Mouse (Mus musculus) liver, embryonic 14.5 days (tissue): ENCODE data around the gene Sept3. TPM values are rescaled to one million over a fixed set of nuclear protein-coding genes. Genes with fewer than 3 reads are reported as not detected.

Source experiments
- ATAC-seq: fragments of 200-750 bp; cut with Nextera tagmentation; 2 replicates; pipeline ENCODE4 v1.8.0; 2017; ENCODE audit warnings: moderate number of reproducible peaks, mild to moderate bottlenecking, moderate library complexity; ENCODE audit not compliant: insufficient read depth
- DNase-seq, 3 experiments: peaks; one replicate each; pipeline ENCODE4 v3.0.0-alpha.2; 2012 to 2013; ENCODE audit warnings: low read depth in 3 of 3, low spot score in 3 of 3
- H3K27ac ChIP-seq: fragments of 300-500 bp; sonication (generic); 2 replicates; pipeline ENCODE4 v1.5.1; 2014; ENCODE audit warnings: moderate library complexity, mild to moderate bottlenecking, control low read depth, inconsistent platforms
- H3K27me3 ChIP-seq: fragments of 300-500 bp; sonication (generic); 2 replicates; pipeline ENCODE4 v1.6.1; 2014; ENCODE audit warnings: mild to moderate bottlenecking, low read length, moderate library complexity; ENCODE audit not compliant: control insufficient read depth, insufficient read depth
- H3K36me3 ChIP-seq: fragments of 300-500 bp; sonication (generic); replicated peaks from 2 replicates; pipeline ENCODE4 v1.6.1; 2014; ENCODE audit warnings: low read depth; ENCODE audit not compliant: control insufficient read depth, insufficient read depth
- H3K4me1 ChIP-seq, 2 experiments: fragments of 200-500 bp in 1 of 2; fragments of 300-500 bp in 1 of 2; sonication (generic) in 1 of 2; replicated peaks; 2 replicates each; pipeline ENCODE4 v1.6.1; 2012 to 2014; ENCODE audit warnings: antibody characterized with exemption in 1 of 2, inconsistent platforms in 1 of 2, low read length in 1 of 2; ENCODE audit not compliant: control insufficient read depth in 2 of 2, insufficient read depth in 2 of 2
- H3K4me2 ChIP-seq: fragments of 300-500 bp; sonication (generic); 2 replicates; pipeline ENCODE4 v1.6.1; 2014; ENCODE audit warnings: low read depth, mild to moderate bottlenecking, control low read depth, moderate library complexity
- H3K4me3 ChIP-seq, 2 experiments: fragments of 200-500 bp in 1 of 2; fragments of 300-500 bp in 1 of 2; sonication (generic) in 1 of 2; 2 replicates each; pipeline ENCODE4 v1.5.1; 2012 to 2014; ENCODE audit warnings: low read depth in 2 of 2, low read length in 2 of 2, mild to moderate bottlenecking in 2 of 2, control low read depth in 1 of 2, inconsistent platforms in 1 of 2, moderate library complexity in 1 of 2; ENCODE audit not compliant: insufficient read depth in 1 of 2
- H3K9ac ChIP-seq: fragments of 300-500 bp; sonication (generic); replicated peaks from 2 replicates; pipeline ENCODE4 v1.6.1; 2014; ENCODE audit warnings: mild to moderate bottlenecking, control low read depth, moderate library complexity
- H3K9me3 ChIP-seq: fragments of 300-500 bp; sonication (generic); 2 replicates; pipeline ENCODE4 v1.6.1; 2016; ENCODE audit warnings: low read length, mixed read lengths; ENCODE audit not compliant: control insufficient read depth
- CTCF ChIP-seq: IDR thresholded peaks from 2 replicates; pipeline ENCODE4 v1.5.1; 2016; ENCODE audit warnings: antibody characterized with exemption, low read depth, control low read depth
- EP300 ChIP-seq: IDR thresholded peaks from 2 replicates; pipeline ENCODE4 v1.6.1; 2016; ENCODE audit warnings: antibody characterized with exemption, low read depth
- WGBS: fragments of 180-500 bp; shearing (Covaris S2); extraction: QIAGEN DNeasy Blood & Tissue Kit; methylation state at CpG from one replicate; pipeline ENCODE4 v1.1.7; 2014; ENCODE audit not compliant: insufficient replicate concordance; 5-methylcytosine and 5-hydroxymethylcytosine counted together
- polyA plus RNA-seq, 2 experiments: library from polyadenylated mRNA; depleted of rRNA in 1 of 2; stranded (reverse) in 1 of 2; unstranded in 1 of 2; fragments of >200 nt; fragmentation: Nextera tagmentation in 1 of 2; extraction: Ambion mirVana in 1 of 2; gene quantifications; 2 replicates each; pipeline versions ENCODE4 v1.2.1 to v1.2.3; 2012 to 2014

Gene Sept3
- polyA plus RNA-seq, 2 experiments, result 0.12 TPM; not detected in 1

DNA sequence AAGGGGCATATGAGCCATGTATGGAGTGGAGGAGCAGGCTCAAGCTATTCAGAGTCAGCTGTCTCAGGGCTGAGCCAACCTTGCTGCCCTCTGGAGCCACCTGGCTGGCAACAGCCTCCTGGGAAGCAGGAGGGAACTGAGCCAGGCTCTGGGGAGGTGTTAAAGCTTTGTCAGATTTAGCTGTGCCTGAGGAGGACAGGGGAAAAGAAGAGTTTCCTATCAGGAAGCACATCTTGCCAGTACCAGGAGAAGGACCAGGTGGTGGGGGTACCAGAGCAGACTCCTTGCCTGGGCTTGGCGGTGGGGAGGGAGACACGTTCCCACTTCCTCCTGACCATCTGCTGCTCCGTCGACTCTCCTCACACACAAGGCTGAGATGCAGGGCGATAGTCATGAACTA lies 2.9 kb downstream of the Sept3 start:
- Histone ChIP-seq H3K27me3 (peaks cover 40% of the 10 kb centered on the region), H3K27ac (no peak overlapping the region), H3K9me3 (no peaks in the 10 kb centered on the region), H3K4me2 (no peak overlapping the region), H3K36me3 (no peaks in the 10 kb centered on the region), H3K4me1 (no peaks in the 10 kb centered on the region), H3K9ac (no peak overlapping the region), H3K4me3 (no peak overlapping the region)
- ATAC-seq (no peak), DNase-seq (no peak)
- WGBS, result 22% methylated on average over 5 of the region's 5 CpGs
- TF ChIP-seq CTCF, result no peak
- no peak for TF ChIP-seq EP300

DNA sequence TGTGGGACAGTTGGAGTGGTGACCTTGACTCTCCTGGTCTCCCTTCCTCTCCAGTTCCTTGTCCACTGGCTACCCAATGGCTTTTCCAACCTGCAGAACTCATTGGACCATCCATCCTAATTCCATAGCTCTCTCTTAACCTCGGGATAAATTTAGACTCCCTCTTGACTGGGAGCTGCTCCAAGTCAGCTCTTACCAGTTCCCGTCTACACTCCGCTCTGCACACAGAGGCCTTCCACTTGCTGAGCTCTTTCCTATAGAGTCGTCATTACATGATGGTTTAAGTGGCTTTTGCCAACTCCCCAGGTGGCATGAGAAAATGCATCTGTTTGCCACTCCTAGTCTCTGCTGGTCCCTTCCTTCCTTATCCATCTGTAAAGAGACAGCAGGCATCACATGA lies 5.9 kb downstream of the Sept3 start:
- TF ChIP-seq CTCF (no peak), EP300 (no peak)
- WGBS, result 57% methylated on average over 4 of the region's 4 CpGs
- Histone ChIP-seq H3K27ac (no peak overlapping the region), H3K36me3 (no peaks in the 10 kb centered on the region), H3K27me3 (peaks cover 12% of the 10 kb centered on the region), H3K4me3 (no peak overlapping the region), H3K4me2 (no peak overlapping the region), H3K4me1 (no peaks in the 10 kb centered on the region), H3K9me3 (no peaks in the 10 kb centered on the region), H3K9ac (no peak overlapping the region)
- DNase-seq (no peak), ATAC-seq (no peak)

DNA sequence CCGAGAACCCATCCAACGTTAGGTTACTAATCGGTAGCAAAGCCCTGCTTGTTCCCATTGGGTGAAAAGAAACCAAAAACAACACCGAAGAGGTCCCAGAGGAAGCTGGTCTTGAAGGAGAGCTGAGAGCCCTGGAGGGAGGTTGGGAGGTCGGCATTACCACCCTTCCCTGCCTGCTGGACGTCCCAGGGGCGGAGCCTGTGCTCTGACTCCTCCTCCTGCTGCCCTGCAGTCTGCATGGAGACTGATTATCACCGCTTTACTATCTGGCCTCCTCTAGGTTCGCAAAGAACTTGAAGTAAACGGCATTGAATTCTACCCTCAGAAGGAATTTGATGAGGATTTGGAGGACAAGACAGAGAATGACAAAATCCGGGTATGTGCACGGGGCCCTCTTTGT lies 11.5 kb downstream of the Sept3 start:
- ATAC-seq (peak; percentile 69), DNase-seq (no peak)
- no peak overlapping the region for H3K9ac ChIP-seq
- H3K4me2 ChIP-seq, result no peak overlapping the region; the same call in 1 of the 2 replicates
- no peaks in the 10 kb centered on the region for H3K36me3 ChIP-seq
- H3K9me3 ChIP-seq, result no peaks in the 10 kb centered on the region
- no peak overlapping the region for H3K27ac ChIP-seq
- WGBS, result 29% methylated on average over 12 of the region's 12 CpGs
- H3K4me3 ChIP-seq, result no peak overlapping the region
- TF ChIP-seq CTCF, result no peak
- no peak for TF ChIP-seq EP300
- no peaks in the 10 kb centered on the region for H3K4me1 ChIP-seq
- no peaks in the 10 kb centered on the region for H3K27me3 ChIP-seq

DNA sequence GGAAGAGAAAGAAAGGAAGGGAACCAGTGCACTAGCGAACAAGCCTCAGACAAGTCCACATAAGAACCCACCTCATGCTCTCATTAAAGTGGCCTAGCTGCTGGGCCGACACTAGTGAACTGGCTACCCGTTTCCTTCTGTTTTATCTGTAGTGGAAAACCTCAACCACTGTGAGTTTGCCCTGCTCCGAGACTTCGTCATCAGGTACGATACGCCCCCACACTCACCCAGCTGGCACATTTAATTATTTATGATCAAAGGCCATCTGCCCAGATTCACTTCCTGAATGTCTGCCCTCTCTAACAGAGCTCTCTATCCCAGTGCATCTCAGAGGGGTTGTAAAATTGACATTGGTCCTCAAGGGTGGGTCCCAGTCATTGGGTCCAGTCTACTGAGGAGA lies 15.6 kb downstream of the Sept3 start:
- Histone ChIP-seq H3K36me3 (no peaks in the 10 kb centered on the region), H3K27me3 (peaks cover 4% of the 10 kb centered on the region; the same call in 1 of the 2 replicates), H3K4me3 (no peak overlapping the region), H3K4me2 (no peak overlapping the region), H3K4me1 (peaks cover 0 to 10% of the 10 kb centered on the region in 2 experiments; a peak in 2 of 4 replicates), H3K9ac (no peak overlapping the region), H3K9me3 (no peaks in the 10 kb centered on the region), H3K27ac (no peak overlapping the region)
- 66% methylated on average over 7 of the region's 7 CpGs for WGBS
- no peak for DNase-seq
- ATAC-seq, result no peak
- TF ChIP-seq CTCF, result no peak
- TF ChIP-seq EP300, result no peak

- Histone ChIP-seq H3K27ac (no peak overlapping the region), H3K4me3 (no peak overlapping the region), H3K4me2 (no peak overlapping the region), H3K36me3 (no peaks in the 10 kb centered on the region), H3K9me3 (no peaks in the 10 kb centered on the region), H3K27me3 (peaks cover 4% of the 10 kb centered on the region; the same call in 1 of the 2 replicates), H3K4me1 (peaks cover 0 to 10% of the 10 kb centered on the region in 2 experiments; a peak in 2 of 4 replicates), H3K9ac (no peak overlapping the region)
- TF ChIP-seq CTCF, result no peak
- TF ChIP-seq EP300, result no peak
- 34% methylated on average over 5 of the region's 5 CpGs for WGBS
- no peak for DNase-seq
- no peak for ATAC-seq
Observed at GRCm38 (mm10) chr15:82292851-82293250, 18.2 kb downstream of the Sept3 start.
